Mouse (Mus musculus): ENCODE data around the gene Glg1. TPM values are rescaled to one million over a fixed set of nuclear protein-coding genes. Genes with fewer than 3 reads are reported as not detected.
"Not testable (repeated sequence)": the region's sequence is repeated elsewhere in the genome, so short reads cannot be mapped to it uniquely, and the experiment has no call there.

The Glg1 gene
- polyA plus RNA-seq, 1 experiment from 2014 or later: 70.8 TPM

GRCm38 (mm10) chr8:111285603-111286002, 26.6 kb upstream of the Glg1 start:
- Histone ChIP-seq H3K27ac (replicated peaks) (no peak overlapping the region), H3K4me3 (no peak overlapping the region), H3K9ac (replicated peaks) (no peak overlapping the region), H3K27me3 (no peaks in the 10 kb centered on the region), H3K4me1 (no peaks in the 10 kb centered on the region), H3K4me2 (replicated peaks) (no peak overlapping the region), H3K9me3 (no peaks in the 10 kb centered on the region), H3K36me3 (peaks cover 68% of the 10 kb centered on the region)
- WGBS: 94% methylated on average over 4 of the region's 4 CpGs
- no peak for ATAC-seq (replicated peaks)

- no peak for ATAC-seq (replicated peaks)
- H3K27me3 ChIP-seq: no peaks in the 10 kb centered on the region
- peaks cover 72% of the 10 kb centered on the region for H3K36me3 ChIP-seq
- no peaks in the 10 kb centered on the region for H3K9me3 ChIP-seq
- no peak overlapping the region for H3K9ac ChIP-seq (replicated peaks)
- 98% methylated on average over 3 of the region's 3 CpGs for WGBS
- no peaks in the 10 kb centered on the region for H3K4me1 ChIP-seq
- no peak overlapping the region for H3K4me2 ChIP-seq (replicated peaks)
- H3K4me3 ChIP-seq: no peak overlapping the region
- H3K27ac ChIP-seq (replicated peaks): no peak overlapping the region
Observed at GRCm38 (mm10) chr8:111282093-111282492, 23.1 kb upstream of the Glg1 start.

GRCm38 (mm10) chr8:111268277-111268676, 9.3 kb upstream of the Glg1 start:
- Histone ChIP-seq H3K9ac (replicated peaks) (no peak overlapping the region), H3K4me3 (no peak overlapping the region), H3K36me3 (peaks cover 6% of the 10 kb centered on the region), H3K4me1 (no peaks in the 10 kb centered on the region), H3K27me3 (no peaks in the 10 kb centered on the region), H3K9me3 (no peaks in the 10 kb centered on the region), H3K27ac (replicated peaks) (no peak overlapping the region), H3K4me2 (replicated peaks) (no peak overlapping the region)
- no peak for ATAC-seq (replicated peaks)
- 78% methylated on average over 2 of the region's 2 CpGs for WGBS

- not testable (repeated sequence) for H3K4me3 ChIP-seq; H3K9ac ChIP-seq (replicated peaks); H3K4me1 ChIP-seq; H3K9me3 ChIP-seq; H3K4me2 ChIP-seq (replicated peaks); H3K36me3 ChIP-seq; H3K27me3 ChIP-seq; H3K27ac ChIP-seq (replicated peaks); ATAC-seq (replicated peaks)
- 84% methylated on average over 7 of the region's 7 CpGs for WGBS
Observed at GRCm38 (mm10) chr8:111266161-111266560, 7.1 kb upstream of the Glg1 start.

- H3K9ac ChIP-seq (replicated peaks): no peak overlapping the region
- H3K4me1 ChIP-seq: no peaks in the 10 kb centered on the region
- H3K9me3 ChIP-seq: no peaks in the 10 kb centered on the region
- no peak overlapping the region for H3K4me3 ChIP-seq
- no peak overlapping the region for H3K4me2 ChIP-seq (replicated peaks)
- no peak overlapping the region for H3K27ac ChIP-seq (replicated peaks)
- no peaks in the 10 kb centered on the region for H3K27me3 ChIP-seq
- 78% methylated on average over 2 of the region's 2 CpGs for WGBS
- H3K36me3 ChIP-seq: no peaks in the 10 kb centered on the region
- ATAC-seq (replicated peaks): no peak
Observed at GRCm38 (mm10) chr8:111264693-111265220, 5.7 kb upstream of the Glg1 start.

- no peaks in the 10 kb centered on the region for H3K36me3 ChIP-seq
- H3K4me1 ChIP-seq: peaks cover 11% of the 10 kb centered on the region
Observed at GRCm38 (mm10) chr8:111261981-111262381, 3.0 kb upstream of the Glg1 start.

GRCm38 (mm10) chr8:111260251-111260650, 1.2 kb upstream of the Glg1 start:
- H3K27me3 ChIP-seq: no peaks in the 10 kb centered on the region
- no peak overlapping the region for H3K4me2 ChIP-seq (replicated peaks)
- 93% methylated on average over 5 of the region's 5 CpGs for WGBS
- peaks cover 12% of the 10 kb centered on the region for H3K4me1 ChIP-seq
- H3K9me3 ChIP-seq: no peaks in the 10 kb centered on the region
- no peaks in the 10 kb centered on the region for H3K36me3 ChIP-seq
- no peak overlapping the region for H3K27ac ChIP-seq (replicated peaks)
- no peak overlapping the region for H3K4me3 ChIP-seq
- no peak for ATAC-seq (replicated peaks)
- H3K9ac ChIP-seq (replicated peaks): no peak overlapping the region

More at GRCm38 (mm10) chr8:111261981-111262381, 3.0 kb upstream of the Glg1 start:
- Histone ChIP-seq H3K27me3 (no peaks in the 10 kb centered on the region), H3K27ac (replicated peaks) (no peak overlapping the region), H3K4me2 (replicated peaks) (no peak overlapping the region), H3K9ac (replicated peaks) (no peak overlapping the region), H3K9me3 (no peaks in the 10 kb centered on the region), H3K4me3 (no peak overlapping the region)
- no peak for ATAC-seq (replicated peaks)
- 86% methylated on average over 4 of the region's 4 CpGs for WGBS

GRCm38 (mm10) chr8:111259408-111259741, 359 bp upstream of the Glg1 start:
- H3K27ac ChIP-seq (replicated peaks): peak overlapping the region; percentile 100
- H3K4me3 ChIP-seq: peak overlapping the region; percentile 97
- H3K27me3 ChIP-seq: no peaks in the 10 kb centered on the region
- ATAC-seq (replicated peaks): no peak
- H3K4me1 ChIP-seq: peaks cover 12% of the 10 kb centered on the region
- H3K36me3 ChIP-seq: no peaks in the 10 kb centered on the region
- 12% methylated on average over 13 of the region's 13 CpGs for WGBS
- peak overlapping the region; percentile 89 for H3K9ac ChIP-seq (replicated peaks)
- peak overlapping the region; percentile 61 for H3K4me2 ChIP-seq (replicated peaks)
- no peaks in the 10 kb centered on the region for H3K9me3 ChIP-seq

- no peaks in the 10 kb centered on the region for H3K27me3 ChIP-seq
- H3K9ac ChIP-seq (replicated peaks): peak overlapping the region; percentile 89
- no peaks in the 10 kb centered on the region for H3K9me3 ChIP-seq
- WGBS: under 1% methylated on average over 26 of the region's 26 CpGs
- H3K36me3 ChIP-seq: no peaks in the 10 kb centered on the region
- peak overlapping the region; percentile 61 for H3K4me2 ChIP-seq (replicated peaks)
- H3K27ac ChIP-seq (replicated peaks): peak overlapping the region; percentile 100
- peak; percentile 69 for ATAC-seq (replicated peaks)
- peak overlapping the region; percentile 97 for H3K4me3 ChIP-seq
- H3K4me1 ChIP-seq: peaks cover 12% of the 10 kb centered on the region
Observed at GRCm38 (mm10) chr8:111258010-111258630, 896 bp downstream of the Glg1 start.

- Histone ChIP-seq H3K27ac (replicated peaks) (no peak overlapping the region), H3K9me3 (no peaks in the 10 kb centered on the region), H3K9ac (replicated peaks) (no peak overlapping the region), H3K27me3 (no peaks in the 10 kb centered on the region), H3K4me3 (no peak overlapping the region), H3K4me2 (replicated peaks) (no peak overlapping the region), H3K4me1 (peaks cover 8% of the 10 kb centered on the region), H3K36me3 (no peaks in the 10 kb centered on the region)
- no peak for ATAC-seq (replicated peaks)
- 87% methylated on average over 4 of the region's 4 CpGs for WGBS
Observed at GRCm38 (mm10) chr8:111252487-111253112, 6.4 kb downstream of the Glg1 start.

GRCm38 (mm10) chr8:111250111-111250510, 8.9 kb downstream of the Glg1 start:
- no peak overlapping the region for H3K4me2 ChIP-seq (replicated peaks)
- H3K27ac ChIP-seq (replicated peaks): no peak overlapping the region
- H3K9me3 ChIP-seq: no peaks in the 10 kb centered on the region
- H3K36me3 ChIP-seq: no peaks in the 10 kb centered on the region
- H3K4me3 ChIP-seq: no peak overlapping the region
- ATAC-seq (replicated peaks): no peak
- no peaks in the 10 kb centered on the region for H3K27me3 ChIP-seq
- WGBS: 55% methylated on average over 2 of the region's 2 CpGs
- H3K4me1 ChIP-seq: no peaks in the 10 kb centered on the region
- no peak overlapping the region for H3K9ac ChIP-seq (replicated peaks)

GRCm38 (mm10) chr8:111248136-111248535, 10.9 kb downstream of the Glg1 start:
- H3K4me2 ChIP-seq (replicated peaks): no peak overlapping the region
- ATAC-seq (replicated peaks): no peak

GRCm38 (mm10) chr8:111246864-111247263, 12.2 kb downstream of the Glg1 start:
- H3K4me1 ChIP-seq; H3K27ac ChIP-seq (replicated peaks); H3K4me2 ChIP-seq (replicated peaks); ATAC-seq (replicated peaks); H3K4me3 ChIP-seq; H3K9me3 ChIP-seq; H3K27me3 ChIP-seq; H3K9ac ChIP-seq (replicated peaks); H3K36me3 ChIP-seq: not testable (repeated sequence)
- 93% methylated on average over 1 of the region's 1 CpGs for WGBS

More at GRCm38 (mm10) chr8:111248136-111248535, 10.9 kb downstream of the Glg1 start:
- H3K36me3 ChIP-seq: no peaks in the 10 kb centered on the region
- H3K4me1 ChIP-seq: no peaks in the 10 kb centered on the region
- H3K27ac ChIP-seq (replicated peaks): no peak overlapping the region
- no peaks in the 10 kb centered on the region for H3K9me3 ChIP-seq
- H3K9ac ChIP-seq (replicated peaks): no peak overlapping the region
- H3K4me3 ChIP-seq: no peak overlapping the region
- H3K27me3 ChIP-seq: no peaks in the 10 kb centered on the region
